Mouse (Mus musculus) midbrain, embryonic 14.5 days (tissue): Measurements from ENCODE around the gene Thbs1. TPM values are rescaled to one million over a fixed set of nuclear protein-coding genes. Genes with fewer than 3 reads are reported as not detected.

Experiments
- ATAC-seq: fragments of 200-750 bp; cut with Nextera tagmentation; 2 replicates; pipeline ENCODE4 v1.8.0; 2017; ENCODE audit warnings: moderate number of reproducible peaks, moderate library complexity; ENCODE audit not compliant: low FRiP score, low TSS enrichment
- DNase-seq: peaks from one replicate; pipeline ENCODE4 v3.0.0-alpha.2; 2015
- H3K27ac ChIP-seq: fragments of 300-500 bp; sonication (generic); replicated peaks from 2 replicates; pipeline ENCODE4 v1.5.1; 2014; ENCODE audit warnings: mild to moderate bottlenecking, low read depth, low read length, moderate library complexity
- H3K27me3 ChIP-seq: fragments of 300-500 bp; sonication (generic); 2 replicates; pipeline ENCODE4 v1.6.1; 2014; ENCODE audit warnings: low read length, control low read depth, mixed read lengths; ENCODE audit not compliant: control insufficient read depth, insufficient read depth
- H3K36me3 ChIP-seq: fragments of 300-500 bp; sonication (generic); 2 replicates; pipeline ENCODE4 v1.6.1; 2014; ENCODE audit warnings: low read length, control low read depth; ENCODE audit not compliant: control insufficient read depth, insufficient read depth
- H3K4me1 ChIP-seq: fragments of 300-500 bp; sonication (generic); 2 replicates; pipeline ENCODE4 v1.6.1; 2014; ENCODE audit warnings: mild to moderate bottlenecking, antibody characterized with exemption, low read length, control low read depth; ENCODE audit not compliant: control insufficient read depth, insufficient read depth
- H3K4me2 ChIP-seq: fragments of 300-500 bp; sonication (generic); 2 replicates; pipeline ENCODE4 v1.6.1; 2014; ENCODE audit warnings: mild to moderate bottlenecking, low read length, moderate library complexity
- H3K4me3 ChIP-seq: fragments of 300-500 bp; sonication (generic); replicated peaks from 2 replicates; pipeline ENCODE4 v1.5.1; 2014; ENCODE audit warnings: low read depth, low read length
- H3K9ac ChIP-seq: fragments of 300-500 bp; sonication (generic); replicated peaks from 2 replicates; pipeline ENCODE4 v1.6.1; 2014; ENCODE audit warnings: mild to moderate bottlenecking, low read length, moderate library complexity
- H3K9me3 ChIP-seq: fragments of 300-500 bp; sonication (generic); 2 replicates; pipeline ENCODE4 v1.6.1; 2016; ENCODE audit warnings: low read length, control low read depth, mixed read lengths; ENCODE audit not compliant: control insufficient read depth
- WGBS: fragments of 180-500 bp; shearing (Covaris S2); extraction: QIAGEN DNeasy Blood & Tissue Kit; methylation state at CpG from one replicate; pipeline ENCODE4 v1.1.7; 2014; 5-methylcytosine and 5-hydroxymethylcytosine counted together
- polyA plus RNA-seq: library from polyadenylated mRNA; unstranded; fragments of >200 nt; fragmentation: Nextera tagmentation; extraction: Ambion mirVana; gene quantifications from 2 replicates; pipeline ENCODE4 v1.2.1, GENCODE M21; 2014

Thbs1 gene
- polyA plus RNA-seq, 1 experiment from 2014 or later, result 4.0 TPM

GRCm38 (mm10) chr2:118111116-118111487 is 574 bp upstream of the Thbs1 start:
- peak; percentile 75; the same call in 1 of the 2 replicates for ATAC-seq
- Histone ChIP-seq H3K4me2 (peak overlapping the region; percentile 96), H3K9me3 (no peaks in the 10 kb centered on the region), H3K4me3 (peak overlapping the region; percentile 47), H3K9ac (peak overlapping the region; percentile 52), H3K27ac (no peak overlapping the region), H3K36me3 (no peaks in the 10 kb centered on the region), H3K4me1 (peaks cover 8% of the 10 kb centered on the region; the same call in 1 of the 2 replicates), H3K27me3 (peaks cover 7% of the 10 kb centered on the region; the same call in 1 of the 2 replicates)
- under 1% methylated on average over 16 of the region's 16 CpGs for WGBS
- DNase-seq, result peak; percentile 93

DNA sequence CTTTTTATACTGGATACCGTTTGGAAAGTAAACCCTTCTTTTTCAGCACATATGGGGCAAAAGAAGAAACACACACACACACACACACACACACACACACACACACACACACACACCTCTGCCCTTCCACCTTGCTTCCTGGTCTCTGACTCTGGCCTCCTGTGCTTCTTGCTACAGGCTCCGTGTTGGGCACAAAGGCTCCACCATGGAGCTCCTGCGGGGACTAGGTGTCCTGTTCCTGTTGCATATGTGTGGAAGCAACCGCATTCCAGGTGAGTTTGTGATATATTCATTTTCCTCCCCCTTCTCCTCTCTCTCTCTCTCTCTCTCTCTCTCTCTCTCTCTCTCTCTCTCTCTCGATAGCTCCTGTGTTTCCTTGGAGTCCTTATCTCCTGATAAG is 762 bp downstream of the Thbs1 start:
- peak overlapping the region; percentile 96 for H3K4me2 ChIP-seq
- ATAC-seq, result no peak
- peaks cover 7% of the 10 kb centered on the region; the same call in 1 of the 2 replicates for H3K27me3 ChIP-seq
- peaks cover 8% of the 10 kb centered on the region; the same call in 1 of the 2 replicates for H3K4me1 ChIP-seq
- 24% methylated on average over 5 of the region's 5 CpGs for WGBS
- peak overlapping the region; percentile 47 for H3K4me3 ChIP-seq
- H3K27ac ChIP-seq, result no peak overlapping the region
- no peaks in the 10 kb centered on the region for H3K9me3 ChIP-seq
- no peak overlapping the region for H3K9ac ChIP-seq
- H3K36me3 ChIP-seq, result no peaks in the 10 kb centered on the region
- DNase-seq, result no peak

DNA sequence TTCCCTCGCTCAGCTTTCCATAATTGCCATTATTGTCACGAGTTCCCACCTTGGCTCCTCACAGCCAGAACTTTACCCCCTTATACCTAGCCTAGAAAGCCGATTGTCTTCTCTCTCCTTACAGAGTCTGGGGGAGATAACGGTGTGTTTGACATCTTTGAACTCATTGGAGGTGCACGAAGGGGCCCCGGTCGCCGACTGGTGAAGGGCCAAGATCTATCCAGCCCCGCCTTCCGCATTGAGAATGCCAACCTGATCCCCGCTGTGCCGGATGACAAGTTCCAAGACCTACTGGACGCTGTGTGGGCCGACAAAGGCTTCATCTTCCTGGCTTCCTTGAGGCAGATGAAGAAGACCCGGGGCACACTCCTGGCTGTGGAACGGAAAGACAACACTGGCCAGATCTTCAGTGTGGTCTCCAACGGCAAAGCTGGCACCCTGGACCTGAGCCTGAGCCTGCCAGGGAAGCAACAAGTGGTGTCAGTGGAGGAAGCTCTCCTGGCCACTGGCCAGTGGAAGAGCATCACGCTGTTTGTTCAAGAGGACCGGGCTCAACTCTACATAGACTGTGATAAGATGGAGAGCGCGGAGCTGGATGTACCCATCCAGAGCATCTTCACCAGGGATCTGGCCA is 1.3 kb downstream of the Thbs1 start:
- H3K27me3 ChIP-seq, result peaks cover 7% of the 10 kb centered on the region; the same call in 1 of the 2 replicates
- no peak for DNase-seq
- no peak overlapping the region for H3K9ac ChIP-seq
- H3K4me2 ChIP-seq, result peak overlapping the region; percentile 96
- H3K9me3 ChIP-seq, result no peaks in the 10 kb centered on the region
- WGBS, result 53% methylated on average over 21 of the region's 21 CpGs
- no peak overlapping the region for H3K27ac ChIP-seq
- no peak for ATAC-seq
- peaks cover 8% of the 10 kb centered on the region; the same call in 1 of the 2 replicates for H3K4me1 ChIP-seq
- peak overlapping the region; percentile 47; the same call in 1 of the 2 replicates for H3K4me3 ChIP-seq
- H3K36me3 ChIP-seq, result no peaks in the 10 kb centered on the region

- no peak overlapping the region for H3K4me2 ChIP-seq
- no peak overlapping the region for H3K9ac ChIP-seq
- peaks cover 8% of the 10 kb centered on the region; the same call in 1 of the 2 replicates for H3K4me1 ChIP-seq
- no peaks in the 10 kb centered on the region for H3K36me3 ChIP-seq
- ATAC-seq, result no peak
- no peak for DNase-seq
- no peaks in the 10 kb centered on the region for H3K9me3 ChIP-seq
- H3K4me3 ChIP-seq, result no peak overlapping the region
- WGBS, result 45% methylated on average over 8 of the region's 8 CpGs
- no peak overlapping the region for H3K27ac ChIP-seq
- peaks cover 7% of the 10 kb centered on the region; the same call in 1 of the 2 replicates for H3K27me3 ChIP-seq
Observed at GRCm38 (mm10) chr2:118113808-118114524, 2.3 kb downstream of the Thbs1 start.

- ATAC-seq (no peak), DNase-seq (no peak)
- H3K36me3 ChIP-seq, result no peaks in the 10 kb centered on the region
- WGBS, result 67% methylated on average over 10 of the region's 10 CpGs
- peaks cover 8% of the 10 kb centered on the region; the same call in 1 of the 2 replicates for H3K4me1 ChIP-seq
- no peaks in the 10 kb centered on the region for H3K9me3 ChIP-seq
- peaks cover 7% of the 10 kb centered on the region; the same call in 1 of the 2 replicates for H3K27me3 ChIP-seq
- H3K4me3 ChIP-seq, result no peak overlapping the region
- no peak overlapping the region for H3K4me2 ChIP-seq
- no peak overlapping the region for H3K9ac ChIP-seq
- no peak overlapping the region for H3K27ac ChIP-seq
Observed at GRCm38 (mm10) chr2:118114671-118115070, 3.0 kb downstream of the Thbs1 start.

GRCm38 (mm10) chr2:118115647-118116046 is 4.0 kb downstream of the Thbs1 start:
- no peak overlapping the region for H3K27ac ChIP-seq
- H3K9ac ChIP-seq, result no peak overlapping the region
- ATAC-seq (no peak), DNase-seq (no peak)
- H3K4me2 ChIP-seq, result no peak overlapping the region
- H3K4me3 ChIP-seq, result no peak overlapping the region
- no peaks in the 10 kb centered on the region for H3K9me3 ChIP-seq
- H3K27me3 ChIP-seq, result peaks cover 7% of the 10 kb centered on the region; the same call in 1 of the 2 replicates
- H3K4me1 ChIP-seq, result peaks cover 5% of the 10 kb centered on the region; the same call in 1 of the 2 replicates
- no peaks in the 10 kb centered on the region for H3K36me3 ChIP-seq
- 79% methylated on average over 7 of the region's 7 CpGs for WGBS

GRCm38 (mm10) chr2:118116180-118116579 is 4.5 kb downstream of the Thbs1 start:
- no peak overlapping the region for H3K4me2 ChIP-seq
- H3K4me3 ChIP-seq, result no peak overlapping the region
- H3K27me3 ChIP-seq, result peaks cover 7% of the 10 kb centered on the region; the same call in 1 of the 2 replicates
- ATAC-seq (no peak), DNase-seq (peak; percentile 34)
- H3K36me3 ChIP-seq, result no peaks in the 10 kb centered on the region
- no peaks in the 10 kb centered on the region for H3K9me3 ChIP-seq
- no peak overlapping the region for H3K27ac ChIP-seq
- H3K9ac ChIP-seq, result no peak overlapping the region
- WGBS, result 49% methylated on average over 2 of the region's 2 CpGs
- 0 out of 2 replicates have a peak, but pooled peaks cover 3% of the 10 kb centered on the region for H3K4me1 ChIP-seq

- H3K4me2 ChIP-seq, result no peak overlapping the region
- ATAC-seq (no peak), DNase-seq (no peak)
- 77% methylated on average over 3 of the region's 3 CpGs for WGBS
- H3K4me1 ChIP-seq, result 0 out of 2 replicates have a peak, but pooled peaks cover 3% of the 10 kb centered on the region
- no peak overlapping the region for H3K27ac ChIP-seq
- H3K9me3 ChIP-seq, result no peaks in the 10 kb centered on the region
- H3K27me3 ChIP-seq, result peaks cover 7% of the 10 kb centered on the region; the same call in 1 of the 2 replicates
- H3K36me3 ChIP-seq, result no peaks in the 10 kb centered on the region
- H3K9ac ChIP-seq, result no peak overlapping the region
- no peak overlapping the region for H3K4me3 ChIP-seq
Observed at GRCm38 (mm10) chr2:118116754-118117290, 5.1 kb downstream of the Thbs1 start.
